Mouse (Mus musculus) G1E (cell line): ENCODE data around the gene Cutal. TPM values are rescaled to one million over a fixed set of nuclear protein-coding genes. Genes with fewer than 3 reads are reported as not detected.

ENCODE experiments used
- ATAC-seq: 2 replicates; pipeline ENCODE4 v1.8.0; 2016; ENCODE audit warnings: mild to moderate bottlenecking; ENCODE audit not compliant: insufficient number of reproducible peaks, poor library complexity, low FRiP score, severe bottlenecking; ENCODE audit errors: extremely low read depth
- DNase-seq: peaks from one replicate; pipeline ENCODE4 v3.0.0; 2012; ENCODE audit warnings: low spot score
- H3K27me3 ChIP-seq: 2 replicates; pipeline ENCODE4 v1.6.1; 2012; ENCODE audit warnings: mild to moderate bottlenecking, low read length, inconsistent platforms; ENCODE audit not compliant: insufficient read depth
- H3K36me3 ChIP-seq: replicated peaks from 2 replicates; pipeline ENCODE3; 2012; ENCODE audit warnings: mild to moderate bottlenecking, inconsistent platforms
- H3K4me1 ChIP-seq: 2 replicates; pipeline ENCODE4 v1.6.1; 2012; ENCODE audit warnings: low read depth, low read length, inconsistent platforms, mixed read lengths; ENCODE audit not compliant: insufficient read depth
- H3K4me3 ChIP-seq: 2 replicates; pipeline ENCODE4 v1.5.1; 2012; ENCODE audit warnings: low read depth, mild to moderate bottlenecking, inconsistent platforms, low read length, moderate library complexity, mixed read lengths
- H3K9me3 ChIP-seq: replicated peaks from 2 replicates; pipeline ENCODE4 v1.6.1; 2012; ENCODE audit warnings: inconsistent platforms
- CTCF ChIP-seq: IDR thresholded peaks from 2 replicates; pipeline ENCODE4 v1.5.1; 2012; ENCODE audit warnings: low read depth, low read length, inconsistent platforms, mixed read lengths
- GATA1 ChIP-seq: IDR thresholded peaks from 2 replicates; pipeline ENCODE4 v1.6.1; 2012; ENCODE audit warnings: borderline replicate concordance, low read length, inconsistent platforms, mixed read lengths
- GATA2 ChIP-seq: IDR thresholded peaks from 2 replicates; pipeline ENCODE4 v1.6.1; 2012; ENCODE audit warnings: low read depth, low read length, inconsistent platforms, borderline replicate concordance
- POLR2AphosphoS5 ChIP-seq: IDR thresholded peaks from 2 replicates; pipeline ENCODE4 v1.6.1; 2012; ENCODE audit warnings: low read depth, low read length, inconsistent platforms; ENCODE audit not compliant: insufficient replicate concordance
- TAL1 ChIP-seq: conservative IDR thresholded peaks from 2 replicates; pipeline ENCODE4 v1.6.1; 2012; ENCODE audit warnings: low read depth, low read length, inconsistent platforms, mixed read lengths
- polyA plus RNA-seq: library from polyadenylated mRNA; stranded (reverse); fragments of >175 nt; gene quantifications from 2 replicates; pipeline ENCODE4 v1.2.3, GENCODE M21; 2012
- total RNA-seq, 2 experiments: library from RNA; stranded (forward) in 1 of 2; stranded (reverse) in 1 of 2; fragments of 200-1000 nt in 1 of 2; fragments of >200 nt in 1 of 2; fragmentation: Nextera tagmentation in 1 of 2; gene quantifications; 2 replicates each; pipeline ENCODE4 v1.2.3; 2014 to 2017

Cutal gene
- total and polyA plus RNA-seq, 3 experiments: not detected

GRCm38 (mm10) chr2:34913218-34914068 lies 39.2 kb downstream of the Cutal start, which contains the start of gene Phf19:
Phf19 (minus strand) TSS chr2:34914026.
- Histone ChIP-seq H3K36me3 (no peaks in the 10 kb centered on the region), H3K9me3 (no peaks in the 10 kb centered on the region), H3K27me3 (peaks cover 50% of the 10 kb centered on the region), H3K4me1 (no peaks in the 10 kb centered on the region), H3K4me3 (no peak within 1 kb of the TSS)
- no peak for ATAC-seq
- no peak for DNase-seq
- no peak for TF ChIP-seq GATA2
- TF ChIP-seq CTCF: no peak
- no peak for TF ChIP-seq POLR2AphosphoS5
- TF ChIP-seq GATA1: no peak
- no peak for TF ChIP-seq TAL1

GRCm38 (mm10) chr2:34914069-34914822 lies 40.0 kb downstream of the Cutal start:
- no peak for DNase-seq

GRCm38 (mm10) chr2:34914823-34915082 lies 40.6 kb downstream of the Cutal start:
- TF ChIP-seq GATA1: no peak
- TF ChIP-seq POLR2AphosphoS5: no peak
- no peak for TF ChIP-seq CTCF
- no peak for TF ChIP-seq TAL1
- no peak for TF ChIP-seq GATA2
- H3K4me3 ChIP-seq: no peak overlapping the region
- peaks cover 50% of the 10 kb centered on the region for H3K27me3 ChIP-seq
- DNase-seq (no peak), ATAC-seq (no peak)
- H3K9me3 ChIP-seq: no peaks in the 10 kb centered on the region
- no peaks in the 10 kb centered on the region for H3K4me1 ChIP-seq
- no peaks in the 10 kb centered on the region for H3K36me3 ChIP-seq

More at GRCm38 (mm10) chr2:34914069-34914822, 40.0 kb downstream of the Cutal start:
- Histone ChIP-seq H3K4me3 (no peak overlapping the region), H3K9me3 (no peaks in the 10 kb centered on the region), H3K36me3 (no peaks in the 10 kb centered on the region), H3K27me3 (peaks cover 50% of the 10 kb centered on the region), H3K4me1 (no peaks in the 10 kb centered on the region)
- TF ChIP-seq POLR2AphosphoS5 (no peak), GATA1 (no peak), CTCF (no peak), GATA2 (no peak), TAL1 (no peak)
- no peak for ATAC-seq

- no peaks in the 10 kb centered on the region for H3K9me3 ChIP-seq
- DNase-seq (no peak), ATAC-seq (no peak)
- TF ChIP-seq GATA2 (no peak), CTCF (no peak), TAL1 (no peak), POLR2AphosphoS5 (no peak), GATA1 (no peak)
- no peak overlapping the region for H3K4me3 ChIP-seq
- H3K27me3 ChIP-seq: peaks cover 50% of the 10 kb centered on the region
- H3K36me3 ChIP-seq: no peaks in the 10 kb centered on the region
- H3K4me1 ChIP-seq: no peaks in the 10 kb centered on the region
These were observed 40.9 kb downstream of the Cutal start for GRCm38 (mm10) chr2:34915103-34915502.

- no peak for DNase-seq
- TF ChIP-seq CTCF: no peak
- no peak for TF ChIP-seq GATA2
- TF ChIP-seq GATA1: no peak
- TF ChIP-seq TAL1: no peak
These were observed 45.9 kb downstream of the Cutal start for GRCm38 (mm10) chr2:34920144-34920543.

GRCm38 (mm10) chr2:34922729-34923128 lies 48.5 kb downstream of the Cutal start:
- Histone ChIP-seq H3K9me3 (no peaks in the 10 kb centered on the region), H3K27me3 (peaks cover 2% of the 10 kb centered on the region; the same call in 1 of the 2 replicates), H3K36me3 (no peaks in the 10 kb centered on the region), H3K4me1 (no peaks in the 10 kb centered on the region), H3K4me3 (no peak overlapping the region)
- DNase-seq (no peak), ATAC-seq (no peak)
- TF ChIP-seq CTCF: no peak
- no peak for TF ChIP-seq TAL1
- no peak for TF ChIP-seq GATA1
- no peak for TF ChIP-seq GATA2
- no peak for TF ChIP-seq POLR2AphosphoS5

More at GRCm38 (mm10) chr2:34920144-34920543, 45.9 kb downstream of the Cutal start:
- Histone ChIP-seq H3K27me3 (peaks cover 9% of the 10 kb centered on the region), H3K9me3 (no peaks in the 10 kb centered on the region), H3K4me1 (no peaks in the 10 kb centered on the region), H3K36me3 (no peaks in the 10 kb centered on the region), H3K4me3 (no peak overlapping the region)
- no peak for ATAC-seq
